Comparison of ENCODE assay signal across 12 mouse cellular contexts in the genomic region with DNA sequence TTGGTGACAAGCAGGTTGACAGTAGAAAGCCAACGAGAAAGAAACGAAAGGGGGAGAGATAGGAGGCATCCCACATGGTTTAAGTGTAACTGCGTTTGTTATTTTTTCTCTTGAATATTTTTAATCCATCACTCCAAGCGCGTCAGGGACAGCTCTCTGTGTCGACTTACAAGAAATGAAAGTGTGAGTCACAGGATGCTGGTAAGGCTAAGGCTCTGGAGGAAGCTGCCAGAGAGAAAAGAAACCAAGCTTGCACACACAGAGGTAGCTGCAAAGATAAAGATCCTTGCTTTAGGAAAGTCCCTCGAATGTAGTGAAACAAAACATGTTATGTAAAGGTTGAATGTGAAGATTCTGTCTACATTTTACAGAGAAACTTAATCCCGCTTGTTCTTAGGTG.
DNase-seq lines count a peak whose midpoint lies in the region; ATAC-seq and TF ChIP-seq lines count a peak whose summit lies in the region.
"Had no signal": no experiment of that assay in that cellular context is flagged by ENCODE, and none has a peak within 500 bp of the region (broad histone marks: within the 10 kb centered on the region; RNA-seq: fewer than 3 reads in every experiment).

No protein-coding gene starts in this region.

- peak overlapping the region; percentile 5; the same call in 1 of the 2 replicates for H3K9ac ChIP-seq in CH12.LX (ENCODE audit: insufficient read depth, low read depth)
- no peak overlapping the region for H3K9ac ChIP-seq in midbrain, embryonic 13.5 days (replicated peaks)
- H3K9ac ChIP-seq: liver, embryonic 15.5 days had no signal

- no peaks in the 10 kb centered on the region for H3K27me3 ChIP-seq in CH12.LX (replicated peaks)
- no peaks in the 10 kb centered on the region for H3K27me3 ChIP-seq in midbrain, embryonic 13.5 days
- H3K27me3 ChIP-seq: liver, embryonic 15.5 days had no signal

- dilution Hi-C loops in CH12.LX (cut with MboI; ENCODE audit: extremely low pct_ligation_motif_present, extremely low pct_unique_long_range_greater_than_20kb, low sequenced_read_pairs) = no loop called here

- TF ChIP-seq CTCF in CH12.LX (conservative IDR thresholded peaks at IDR 0.05 in 1 of 2, IDR thresholded peaks at IDR 0.05 in 1 of 2; ENCODE audit: low read depth in 2 of 2, low read length in 2 of 2) = no peak
- TF ChIP-seq CTCF in olfactory bulb, adult 2 months (IDR thresholded peaks at IDR 0.05; ENCODE audit: insufficient read depth, low read depth, low read length) = no peak

- no peaks in the 10 kb centered on the region for H3K79me2 ChIP-seq in CH12.LX (replicated peaks; ENCODE audit: control insufficient read depth, extremely low read depth, insufficient read depth, poor library complexity, severe bottlenecking)

- DNase-seq in left cerebral cortex, adult 18-20 months (ENCODE audit: low spot score in 2 of 2) = peak; percentile 29 to 33
- DNase-seq in left cerebral cortex, postnatal 4 days = no peak
- DNase-seq in CH12.LX (ENCODE audit: extremely low read depth) = peak; percentile 61
- no peak for DNase-seq in spleen, postnatal 4 days (ENCODE audit: low spot score in 2 of 2)
- DNase-seq in urinary bladder, postnatal 4 days (ENCODE audit: low spot score in 2 of 2) = no peak
- DNase-seq: heart, postnatal 10 days; kidney, adult 2 months had no signal

- peak overlapping the region; percentile 93 for H3K4me2 ChIP-seq in CH12.LX (ENCODE audit: insufficient read depth, low read depth, poor library complexity, severe bottlenecking)
- no peak overlapping the region for H3K4me2 ChIP-seq in midbrain, embryonic 13.5 days (replicated peaks)
- H3K4me2 ChIP-seq: liver, embryonic 15.5 days had no signal

- peaks cover 0 to 19% of the 10 kb centered on the region in 2 experiments; a peak in 2 of 4 replicates for H3K4me1 ChIP-seq in CH12.LX (ENCODE audit: control insufficient read depth in 1 of 2, insufficient read depth in 2 of 2)
- peaks cover 14% of the 10 kb centered on the region for H3K4me1 ChIP-seq in olfactory bulb, adult 2 months (ENCODE audit: control insufficient read depth, insufficient read depth, low read length)
- peaks cover 18% of the 10 kb centered on the region for H3K4me1 ChIP-seq in midbrain, embryonic 13.5 days (replicated peaks)
- H3K4me1 ChIP-seq: liver, embryonic 15.5 days had no signal

- in situ Hi-C loops in CH12.LX (cut with MboI; ENCODE audit: low pct_ligation_motif_present, low pct_unique_long_range_greater_than_20kb, low sequenced_read_pairs) = loop anchor here (25.0 kb wide), 2 partner anchors 268 to 793 kb away; no protein-coding TSS in a partner anchor

- intact Hi-C loops in left cerebral cortex, postnatal 4 days (cut with DNase I) = loop anchor here (10.0 kb wide), 1 partner anchor 160 kb away; no protein-coding TSS in a partner anchor

- TF ChIP-seq EP300 in CH12.LX (IDR thresholded peaks at IDR 0.05; ENCODE audit: low read length) = 0 out of 2 replicates have a peak, but pooled peaks have one; percentile 6

- TF ChIP-seq RAD21 in CH12.LX (IDR thresholded peaks at IDR 0.05; ENCODE audit: low read depth, low read length) = no peak

- no peaks in the 10 kb centered on the region for H3K36me3 ChIP-seq in CH12.LX (replicated peaks in 1 of 2; ENCODE audit: control insufficient read depth in 1 of 2, insufficient read depth in 1 of 2, low read length in 1 of 2)
- H3K36me3 ChIP-seq in midbrain, embryonic 13.5 days = no peaks in the 10 kb centered on the region
- H3K36me3 ChIP-seq: forebrain, embryonic 10.5 days; liver, embryonic 15.5 days had no signal

- H3K4me3 ChIP-seq in CH12.LX (replicated peaks in 1 of 3; ENCODE audit: low read depth in 2 of 3, low read length in 2 of 3, poor library complexity in 1 of 3) = no peak overlapping the region
- no peak overlapping the region for H3K4me3 ChIP-seq in olfactory bulb, adult 2 months (ENCODE audit: insufficient read depth, low read depth, low read length)
- H3K4me3 ChIP-seq in midbrain, embryonic 13.5 days (replicated peaks) = no peak overlapping the region
- H3K4me3 ChIP-seq: forebrain, embryonic 10.5 days; liver, embryonic 15.5 days had no signal

- peaks cover 6% of the 10 kb centered on the region for H3K9me3 ChIP-seq in CH12.LX (replicated peaks; ENCODE audit: low read length)
- peaks cover 4% of the 10 kb centered on the region; the same call in 1 of the 2 replicates for H3K9me3 ChIP-seq in midbrain, embryonic 13.5 days

- 46% methylated on average over 8 of the region's 8 CpGs for WGBS in olfactory bulb, adult 2 months
- 86% methylated on average over 8 of the region's 8 CpGs for WGBS in midbrain, embryonic 13.5 days

- no peak overlapping the region for H3K27ac ChIP-seq in CH12.LX (ENCODE audit: insufficient read depth, low read depth)
- H3K27ac ChIP-seq in olfactory bulb, adult 2 months (ENCODE audit: insufficient read depth, low read depth, low read length) = peak overlapping the region; percentile 9; the same call in 1 of the 2 replicates
- no peak overlapping the region for H3K27ac ChIP-seq in midbrain, embryonic 13.5 days
- H3K27ac ChIP-seq: forebrain, embryonic 10.5 days; liver, embryonic 15.5 days had no signal

- no peak for TF ChIP-seq POLR2A in CH12.LX (IDR thresholded peaks at IDR 0.05; ENCODE audit: low read depth, low read length)
- TF ChIP-seq POLR2A in olfactory bulb, adult 2 months (IDR thresholded peaks at IDR 0.05; ENCODE audit: insufficient read depth, low read depth, low read length) = no peak

- peak; percentile 49 to 57; a peak in 1 of 4 replicates for ATAC-seq in hematopoietic stem cell, adult 5-6 weeks (replicated peaks in 1 of 2; ENCODE audit: insufficient read depth in 1 of 2, low FRiP score in 2 of 2, low TSS enrichment in 1 of 2, low read depth in 1 of 2, poor library complexity in 2 of 2, severe bottlenecking in 2 of 2)
- ATAC-seq in midbrain, embryonic 13.5 days = no peak

TF ChIP-seq in CH12.LX, 34 proteins besides CTCF, POLR2A, EP300 and RAD21:
- peak; percentile 62 for TF ChIP-seq IRF4 (IDR thresholded peaks at IDR 0.05; ENCODE audit: low read depth, low read length)
- no peak for TF ChIP-seq CHD2 (IDR thresholded peaks at IDR 0.05; ENCODE audit: low read length)

Comparison
In these comparisons a context has a peak if more than half of its experiments do, and no peak if none do; other contexts are left out.
1. DNase-seq: peak in left cerebral cortex, adult 18-20 months (2 of 2) and CH12.LX (single experiment); none in left cerebral cortex, postnatal 4 days (single experiment), spleen, postnatal 4 days (0 of 2) and urinary bladder, postnatal 4 days (0 of 2).